Mouse (Mus musculus): ENCODE measurements around the gene Gorasp1. TPM values are rescaled to one million over a fixed set of nuclear protein-coding genes. Genes with fewer than 3 reads are reported as not detected.

Gorasp1 gene
- polyA plus RNA-seq, 1 experiment from 2014 or later: 26.5 TPM

GRCm38 (mm10) chr9:119941407-119941806 is 4.0 kb upstream of the Gorasp1 start:
- Histone ChIP-seq H3K27ac (no peak overlapping the region), H3K9me3 (no peaks in the 10 kb centered on the region), H3K27me3 (ENCODE audit: insufficient read depth, poor library complexity, severe bottlenecking) (no peaks in the 10 kb centered on the region), H3K36me3 (no peaks in the 10 kb centered on the region), H3K4me1 (peaks cover 17% of the 10 kb centered on the region), H3K4me3 (no peak overlapping the region)
- 85% methylated on average over 5 of the region's 5 CpGs for WGBS
- no peak for DNase-seq (ENCODE audit: low spot score)

DNA sequence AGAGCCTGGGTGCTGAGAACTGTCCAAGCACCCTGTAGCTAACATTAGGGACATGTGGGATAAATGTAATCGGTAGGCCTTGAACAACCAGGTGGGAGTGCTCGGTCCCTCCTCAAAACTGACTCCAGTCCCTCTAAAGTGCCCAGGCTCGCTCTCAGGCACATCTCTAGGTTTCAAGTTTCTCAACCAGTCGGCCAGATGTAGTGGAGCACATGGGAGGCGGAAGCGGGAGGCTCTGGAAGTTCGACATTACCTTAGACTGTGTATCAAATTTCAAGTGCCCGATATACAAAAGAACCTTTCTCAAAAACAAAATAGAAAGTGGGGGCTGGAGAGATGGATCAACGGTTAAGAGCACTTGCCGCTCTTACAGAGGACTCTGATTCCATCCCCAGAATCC is 2.3 kb upstream of the Gorasp1 start:
- no peaks in the 10 kb centered on the region for H3K9me3 ChIP-seq
- no peak overlapping the region for H3K27ac ChIP-seq
- peaks cover 22% of the 10 kb centered on the region for H3K4me1 ChIP-seq
- H3K36me3 ChIP-seq: no peaks in the 10 kb centered on the region
- no peak overlapping the region for H3K4me3 ChIP-seq
- WGBS: 77% methylated on average over 10 of the region's 10 CpGs
- H3K27me3 ChIP-seq (ENCODE audit: insufficient read depth, poor library complexity, severe bottlenecking): no peaks in the 10 kb centered on the region
- DNase-seq (ENCODE audit: low spot score): no peak

DNA sequence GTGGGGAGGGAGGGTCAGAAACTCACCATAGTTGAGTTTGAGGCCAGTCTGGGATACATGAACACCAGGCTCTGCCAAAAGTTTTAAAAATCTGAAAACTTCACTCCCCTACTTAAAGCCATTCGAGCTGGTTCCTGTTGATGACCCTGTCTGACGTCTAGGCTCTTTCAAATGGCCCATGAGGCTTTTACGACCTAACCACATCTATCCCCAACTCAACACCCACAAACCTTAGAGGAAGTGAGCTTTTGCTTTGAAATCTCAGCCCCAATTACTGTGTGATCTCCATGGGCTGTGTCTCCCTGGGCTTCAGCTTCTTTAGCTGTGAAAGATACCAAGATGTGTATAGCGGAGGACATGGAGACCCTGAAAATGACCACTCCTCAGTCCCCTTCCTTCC is 1.1 kb upstream of the Gorasp1 start:
- no peak for DNase-seq (ENCODE audit: low spot score)
- H3K36me3 ChIP-seq: no peaks in the 10 kb centered on the region
- WGBS: 83% methylated on average over 4 of the region's 4 CpGs
- no peaks in the 10 kb centered on the region for H3K9me3 ChIP-seq
- no peak overlapping the region for H3K27ac ChIP-seq
- no peak overlapping the region for H3K4me3 ChIP-seq
- no peaks in the 10 kb centered on the region for H3K27me3 ChIP-seq (ENCODE audit: insufficient read depth, poor library complexity, severe bottlenecking)
- peaks cover 25% of the 10 kb centered on the region for H3K4me1 ChIP-seq

DNA sequence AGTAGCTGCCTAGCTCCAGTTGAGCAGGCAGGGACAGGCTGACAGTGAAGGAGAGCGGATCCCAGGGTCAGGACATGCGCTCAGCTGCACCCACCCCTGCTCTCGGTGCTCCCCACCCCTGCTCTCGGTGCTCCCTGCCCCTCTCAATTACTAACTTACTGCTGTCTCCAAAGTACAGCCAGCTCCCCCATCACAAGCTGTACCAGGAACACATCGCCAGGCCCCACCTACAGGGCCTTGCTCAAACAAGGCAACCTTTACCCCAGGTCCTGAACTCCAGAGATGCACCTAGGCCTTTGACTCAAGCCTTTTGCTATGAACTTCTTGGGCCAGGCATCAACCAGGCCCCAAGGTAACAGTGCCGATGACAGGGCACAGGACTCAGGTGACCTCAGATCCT is 3.7 kb downstream of the Gorasp1 start:
- Histone ChIP-seq H3K9me3 (no peaks in the 10 kb centered on the region), H3K27ac (no peak overlapping the region), H3K4me3 (no peak overlapping the region), H3K27me3 (ENCODE audit: insufficient read depth, poor library complexity, severe bottlenecking) (no peaks in the 10 kb centered on the region), H3K36me3 (peaks cover 39% of the 10 kb centered on the region), H3K4me1 (peaks cover 26% of the 10 kb centered on the region)
- 90% methylated on average over 6 of the region's 6 CpGs for WGBS
- DNase-seq (ENCODE audit: low spot score): no peak

DNA sequence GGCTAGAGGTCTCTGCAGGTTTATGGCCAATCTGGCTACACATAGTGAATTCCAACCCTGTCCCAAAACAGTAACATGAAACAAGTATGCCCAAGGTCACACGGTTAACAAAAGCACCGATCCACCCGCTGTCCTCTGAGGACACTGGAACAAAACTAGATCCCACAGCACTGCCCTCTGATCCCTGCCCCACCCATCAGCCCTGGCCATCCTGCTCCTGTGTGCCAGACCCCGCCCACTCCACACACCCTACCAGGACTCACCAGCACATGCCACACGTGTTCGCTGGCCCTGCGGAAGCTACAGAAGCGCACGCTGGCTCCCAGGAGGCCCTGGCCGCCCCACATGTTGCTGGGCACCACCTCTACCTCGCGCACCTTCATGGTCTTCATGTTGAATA is 5.0 kb downstream of the Gorasp1 start:
- 89% methylated on average over 12 of the region's 12 CpGs for WGBS
- H3K36me3 ChIP-seq: peaks cover 52% of the 10 kb centered on the region
- no peaks in the 10 kb centered on the region for H3K27me3 ChIP-seq (ENCODE audit: insufficient read depth, poor library complexity, severe bottlenecking)
- H3K27ac ChIP-seq: no peak overlapping the region
- no peak for DNase-seq (ENCODE audit: low spot score)
- H3K9me3 ChIP-seq: no peaks in the 10 kb centered on the region
- H3K4me3 ChIP-seq: no peak overlapping the region
- H3K4me1 ChIP-seq: peaks cover 18% of the 10 kb centered on the region

GRCm38 (mm10) chr9:119926497-119926896 is 10.9 kb downstream of the Gorasp1 start:
- DNase-seq (ENCODE audit: low spot score): no peak
- 86% methylated on average over 5 of the region's 5 CpGs for WGBS
- Histone ChIP-seq H3K27me3 (ENCODE audit: insufficient read depth, poor library complexity, severe bottlenecking) (no peaks in the 10 kb centered on the region), H3K4me3 (no peak overlapping the region), H3K36me3 (peaks cover 93% of the 10 kb centered on the region), H3K4me1 (no peaks in the 10 kb centered on the region), H3K27ac (no peak overlapping the region), H3K9me3 (no peaks in the 10 kb centered on the region)

GRCm38 (mm10) chr9:119925729-119926128 is 11.6 kb downstream of the Gorasp1 start:
- Histone ChIP-seq H3K36me3 (peaks cover 96% of the 10 kb centered on the region), H3K27ac (no peak overlapping the region), H3K9me3 (no peaks in the 10 kb centered on the region), H3K4me1 (no peaks in the 10 kb centered on the region), H3K4me3 (no peak overlapping the region), H3K27me3 (ENCODE audit: insufficient read depth, poor library complexity, severe bottlenecking) (no peaks in the 10 kb centered on the region)
- WGBS: 85% methylated on average over 8 of the region's 8 CpGs
- DNase-seq (ENCODE audit: low spot score): no peak

DNA sequence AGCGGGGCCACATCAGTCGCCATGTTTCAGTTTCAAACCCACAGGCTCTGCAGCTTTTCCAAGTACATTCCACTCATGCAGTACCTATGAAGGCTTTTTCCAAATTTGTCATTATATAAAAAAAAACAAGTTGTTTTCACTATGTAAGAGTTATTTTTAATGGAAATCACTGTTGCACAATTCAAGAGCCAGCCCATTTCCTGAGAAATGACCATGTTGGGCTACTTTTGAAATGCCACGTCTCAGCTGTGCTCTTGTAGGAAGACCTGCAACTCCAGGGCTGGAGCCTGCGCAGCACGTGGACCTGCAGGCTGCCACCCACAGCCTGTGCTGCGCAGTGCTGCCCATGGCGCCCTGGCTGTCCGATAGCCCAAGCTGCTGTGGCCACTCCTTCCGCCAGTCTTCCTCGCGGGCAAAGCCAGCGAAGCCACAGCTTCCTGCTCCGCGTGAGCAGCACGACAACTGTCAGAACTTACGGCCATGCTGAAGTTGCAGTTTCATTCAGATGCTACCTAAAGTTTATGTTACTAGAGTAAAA is 12.2 kb downstream of the Gorasp1 start:
- no peaks in the 10 kb centered on the region for H3K27me3 ChIP-seq (ENCODE audit: insufficient read depth, poor library complexity, severe bottlenecking)
- H3K4me1 ChIP-seq: no peaks in the 10 kb centered on the region
- no peak overlapping the region for H3K4me3 ChIP-seq
- H3K27ac ChIP-seq: no peak overlapping the region
- H3K9me3 ChIP-seq: no peaks in the 10 kb centered on the region
- no peak for DNase-seq (ENCODE audit: low spot score)
- peaks cover 96% of the 10 kb centered on the region for H3K36me3 ChIP-seq
- WGBS: 90% methylated on average over 16 of the region's 16 CpGs

- Histone ChIP-seq H3K9me3 (no peaks in the 10 kb centered on the region), H3K27me3 (ENCODE audit: insufficient read depth, poor library complexity, severe bottlenecking) (no peaks in the 10 kb centered on the region), H3K4me3 (no peak overlapping the region), H3K27ac (no peak overlapping the region), H3K4me1 (no peaks in the 10 kb centered on the region), H3K36me3 (peaks cover 96% of the 10 kb centered on the region)
- DNase-seq (ENCODE audit: low spot score): no peak
- WGBS: 43% methylated on average over 4 of the region's 4 CpGs
Measured at GRCm38 (mm10) chr9:119923462-119923861, 13.9 kb downstream of the Gorasp1 start.

GRCm38 (mm10) chr9:119919858-119920257 is 17.5 kb downstream of the Gorasp1 start:
- Histone ChIP-seq H3K36me3 (peaks cover 91% of the 10 kb centered on the region), H3K4me3 (no peak overlapping the region), H3K27ac (no peak overlapping the region), H3K27me3 (ENCODE audit: insufficient read depth, poor library complexity, severe bottlenecking) (no peaks in the 10 kb centered on the region), H3K4me1 (no peaks in the 10 kb centered on the region), H3K9me3 (no peaks in the 10 kb centered on the region)
- DNase-seq (ENCODE audit: low spot score): no peak
- 86% methylated on average over 1 of the region's 1 CpGs for WGBS

DNA sequence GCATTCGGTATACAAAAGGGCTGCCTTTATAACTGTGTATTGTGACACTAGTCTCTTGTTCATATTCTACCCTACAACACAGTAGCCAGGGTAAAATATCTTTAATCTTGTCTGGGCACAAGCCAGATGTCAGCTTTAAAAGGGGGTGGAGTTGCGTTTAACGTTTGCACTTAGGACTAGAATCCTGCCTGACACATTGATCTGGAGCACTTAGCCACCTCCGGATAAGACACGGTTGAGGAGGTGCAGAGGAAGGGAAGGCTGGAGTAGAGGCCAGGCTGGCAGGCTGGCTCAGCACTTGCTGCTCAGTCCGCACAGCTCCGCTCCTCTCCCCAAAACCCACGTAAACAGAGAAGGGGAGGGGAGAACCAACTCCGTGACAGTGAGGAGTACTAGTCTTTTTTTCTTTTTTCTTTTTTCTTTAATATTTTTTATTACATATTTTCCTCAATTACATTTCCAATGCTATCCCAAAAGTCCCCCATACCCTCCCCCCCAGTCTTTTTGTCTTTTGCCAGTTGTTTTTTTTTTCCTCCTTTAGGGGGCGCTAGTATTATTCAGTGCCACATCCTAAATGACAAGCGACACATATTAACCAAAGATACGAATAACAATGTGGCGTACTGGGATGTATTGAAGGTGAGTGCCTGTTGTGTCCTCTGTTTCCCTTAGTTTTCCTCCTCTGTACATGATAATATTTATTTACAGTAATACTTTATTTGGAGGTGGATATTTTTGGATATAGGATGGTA is 24.1 kb downstream of the Gorasp1 start:
- no peak for DNase-seq (ENCODE audit: low spot score)
- 78% methylated on average over 13 of the region's 13 CpGs for WGBS
- H3K4me1 ChIP-seq: no peaks in the 10 kb centered on the region
- H3K36me3 ChIP-seq: peaks cover 92% of the 10 kb centered on the region
- no peak overlapping the region for H3K27ac ChIP-seq
- H3K4me3 ChIP-seq: no peak overlapping the region
- H3K9me3 ChIP-seq: no peaks in the 10 kb centered on the region
- no peaks in the 10 kb centered on the region for H3K27me3 ChIP-seq (ENCODE audit: insufficient read depth, poor library complexity, severe bottlenecking)

GRCm38 (mm10) chr9:119909931-119910330 is 27.4 kb downstream of the Gorasp1 start:
- H3K36me3 ChIP-seq: peaks cover 96% of the 10 kb centered on the region
- H3K4me1 ChIP-seq: no peaks in the 10 kb centered on the region
- no peaks in the 10 kb centered on the region for H3K27me3 ChIP-seq (ENCODE audit: insufficient read depth, poor library complexity, severe bottlenecking)
- H3K27ac ChIP-seq: no peak overlapping the region
- WGBS: 82% methylated on average over 3 of the region's 3 CpGs
- DNase-seq (ENCODE audit: low spot score): no peak
- no peak overlapping the region for H3K4me3 ChIP-seq
- H3K9me3 ChIP-seq: no peaks in the 10 kb centered on the region

DNA sequence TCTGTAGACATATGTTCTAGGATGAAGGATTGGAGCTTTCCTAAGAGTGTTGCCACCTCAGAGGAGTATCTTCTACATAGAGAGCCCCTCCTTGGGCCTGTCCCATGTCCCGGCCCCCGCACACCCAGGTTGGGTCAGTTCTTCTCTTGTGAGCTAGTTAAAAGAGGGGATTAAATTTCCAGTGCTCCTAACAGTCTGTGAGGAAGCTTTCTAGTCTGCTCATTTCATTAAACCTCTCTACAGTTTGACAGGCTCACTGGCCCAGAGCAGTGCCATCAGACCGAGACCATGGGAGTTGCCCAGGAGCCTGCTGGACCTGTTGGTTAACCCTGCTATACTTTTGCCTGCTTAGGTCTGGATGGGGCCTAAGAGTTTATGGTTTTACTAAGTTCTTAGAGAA is 28.7 kb downstream of the Gorasp1 start:
- Histone ChIP-seq H3K4me1 (no peaks in the 10 kb centered on the region), H3K36me3 (peaks cover 96% of the 10 kb centered on the region), H3K27me3 (ENCODE audit: insufficient read depth, poor library complexity, severe bottlenecking) (no peaks in the 10 kb centered on the region), H3K9me3 (no peaks in the 10 kb centered on the region), H3K27ac (no peak overlapping the region), H3K4me3 (no peak overlapping the region)
- 94% methylated on average over 3 of the region's 3 CpGs for WGBS
- no peak for DNase-seq (ENCODE audit: low spot score)

Measured in heart, embryonic 10.5 days (tissue).